Mouse (Mus musculus) cerebellum, adult 9-10 months (tissue): ENCODE data around the gene Umad1.

Experiments used
- DNase-seq: peaks from one replicate; pipeline ENCODE4 v3.0.0; 2022

The Umad1 gene

DNA sequence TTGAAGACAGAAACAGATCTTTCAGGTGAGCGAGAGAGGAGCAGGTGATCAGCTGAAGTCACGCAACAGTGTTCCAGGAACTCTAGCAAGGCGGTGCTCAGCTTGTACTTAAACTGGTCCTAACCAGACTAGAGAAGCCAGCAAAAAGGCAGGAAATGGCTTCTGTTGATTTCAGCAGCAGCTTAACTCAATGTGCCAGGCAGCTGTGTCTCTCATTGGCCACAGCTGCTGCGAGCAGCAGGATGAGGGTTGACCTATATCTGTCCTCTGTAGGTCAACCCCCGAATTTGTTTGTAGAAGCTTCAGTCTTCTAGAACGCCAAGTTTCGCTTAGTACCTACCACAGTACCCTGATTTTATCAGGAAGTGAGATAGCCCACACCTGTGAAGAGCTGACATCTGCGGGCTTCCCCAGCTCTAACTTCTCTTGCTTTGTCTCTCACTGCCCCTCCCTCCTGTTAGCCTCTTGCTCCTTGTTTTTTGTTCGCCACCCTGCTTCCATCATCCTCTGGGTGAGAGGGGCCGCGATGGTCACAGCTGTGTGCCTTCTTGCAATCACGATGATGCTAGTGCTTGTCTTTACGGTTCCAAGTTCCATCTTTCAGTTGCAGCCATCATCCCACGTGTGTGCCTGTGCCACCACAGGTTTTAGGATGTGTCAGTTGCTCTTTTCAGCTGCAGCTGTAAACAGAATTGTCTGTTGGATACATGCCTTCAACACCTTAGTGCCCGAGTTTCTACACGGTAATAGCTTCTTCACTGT lies 226.5 kb downstream of the Umad1 start:
- DNase-seq, result no peak

DNA sequence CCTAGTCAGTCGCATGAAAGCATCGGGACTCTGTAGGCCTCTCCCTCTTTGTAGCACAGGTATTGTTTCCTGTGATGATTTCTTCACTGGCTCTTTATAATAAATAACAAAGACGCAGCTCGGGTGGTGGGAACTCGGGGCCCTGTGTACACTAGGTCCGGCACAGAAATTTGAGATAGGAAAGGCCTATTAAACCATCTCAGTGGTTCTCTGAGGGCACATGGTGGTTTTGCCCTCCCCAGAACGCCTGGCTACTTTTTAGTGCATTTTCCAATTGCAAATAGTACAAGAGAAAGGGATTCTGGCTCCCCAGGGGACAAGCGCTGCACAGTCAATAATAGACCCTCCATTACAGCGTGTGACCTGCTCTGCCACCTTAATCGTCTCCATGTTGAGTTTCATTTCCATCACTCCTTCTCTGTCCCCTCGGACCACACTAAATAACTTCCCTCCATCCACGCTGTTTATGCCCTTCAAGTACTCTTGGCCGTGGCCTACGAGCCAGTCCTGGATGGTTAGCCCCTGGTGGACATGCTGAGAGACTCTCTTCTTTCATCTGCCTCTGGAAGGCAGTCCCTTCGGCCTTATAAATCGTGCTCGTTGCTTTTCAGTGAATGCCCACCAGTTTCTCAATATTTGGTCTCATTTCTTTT lies 227.4 kb downstream of the Umad1 start:
- DNase-seq, result no peak

DNA sequence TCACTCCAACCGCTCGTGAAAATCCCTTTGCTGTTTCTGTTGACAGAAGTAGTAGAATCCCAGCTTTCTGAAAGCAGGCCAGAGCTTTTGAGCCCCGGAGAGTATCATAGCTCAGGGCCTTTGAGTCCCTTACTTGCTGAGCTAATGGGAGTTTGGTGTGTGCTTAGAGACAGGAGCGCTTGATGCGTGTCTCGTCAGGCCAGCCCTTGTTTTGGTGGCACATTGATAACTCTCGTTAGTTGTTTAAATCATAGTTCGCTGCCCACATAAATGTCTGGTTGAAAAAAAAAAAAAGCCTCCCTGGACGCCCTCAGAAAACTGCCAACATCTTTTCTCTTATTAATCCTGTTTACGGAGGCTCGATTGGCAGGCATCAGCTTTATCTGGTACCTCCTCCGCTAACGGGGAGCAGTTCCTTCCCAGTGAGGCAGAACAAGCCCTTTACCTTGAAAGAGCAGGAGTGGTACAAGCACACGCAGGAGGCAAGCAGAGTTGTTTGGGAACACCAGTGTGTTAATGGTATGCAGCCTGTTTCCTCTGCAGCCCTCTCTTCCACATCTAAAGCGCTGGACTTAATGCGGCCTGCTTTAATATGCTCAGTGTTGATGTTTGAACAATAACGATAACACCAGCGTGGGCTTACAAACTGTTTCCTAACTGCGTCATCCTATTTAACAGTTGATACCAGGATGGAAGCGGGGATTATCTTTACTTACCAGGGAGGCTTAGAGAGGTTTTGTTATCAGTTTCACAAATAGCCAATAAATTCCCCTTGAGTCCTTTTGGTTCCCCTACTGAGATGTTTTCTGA lies 228.2 kb downstream of the Umad1 start:
- no peak for DNase-seq

DNA sequence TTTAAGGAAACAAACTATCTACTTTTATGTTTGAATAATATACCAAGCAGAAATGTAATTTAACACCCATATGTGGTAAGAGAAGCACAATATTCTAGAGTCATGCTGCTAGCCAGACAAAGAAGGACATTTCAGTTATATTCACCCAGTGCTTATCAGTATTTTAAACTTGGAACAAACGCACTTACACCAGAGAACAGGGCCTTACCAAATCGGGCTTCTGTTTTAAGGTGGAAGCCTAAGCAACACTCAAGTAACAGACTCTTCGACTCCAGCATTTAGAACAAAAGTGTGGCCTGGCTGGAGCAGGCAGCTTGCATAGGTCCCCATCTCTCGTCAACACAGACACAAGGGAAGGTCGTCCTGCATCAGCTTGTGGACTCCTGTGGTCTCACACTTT lies 229.2 kb downstream of the Umad1 start:
- DNase-seq, result no peak

DNA sequence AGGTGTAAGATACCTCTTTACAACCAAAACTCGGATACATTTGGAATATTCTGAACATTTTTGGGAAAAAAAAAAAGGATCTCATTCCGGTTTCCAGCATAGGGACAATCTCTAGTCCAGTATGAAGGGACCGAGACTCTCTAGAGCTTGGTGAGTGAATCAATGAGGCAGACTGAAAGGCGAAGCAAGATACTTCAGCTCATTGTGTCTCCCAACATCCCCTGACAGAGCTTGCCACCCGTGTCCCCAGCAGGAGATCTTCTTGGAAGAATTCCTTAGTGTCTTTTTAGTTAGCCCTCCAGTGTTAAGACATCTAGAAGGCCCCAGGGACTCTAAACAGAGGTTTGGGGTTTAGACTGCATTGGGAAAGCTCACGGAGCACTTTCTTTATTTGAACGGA lies 230.2 kb downstream of the Umad1 start:
- no peak for DNase-seq

DNA sequence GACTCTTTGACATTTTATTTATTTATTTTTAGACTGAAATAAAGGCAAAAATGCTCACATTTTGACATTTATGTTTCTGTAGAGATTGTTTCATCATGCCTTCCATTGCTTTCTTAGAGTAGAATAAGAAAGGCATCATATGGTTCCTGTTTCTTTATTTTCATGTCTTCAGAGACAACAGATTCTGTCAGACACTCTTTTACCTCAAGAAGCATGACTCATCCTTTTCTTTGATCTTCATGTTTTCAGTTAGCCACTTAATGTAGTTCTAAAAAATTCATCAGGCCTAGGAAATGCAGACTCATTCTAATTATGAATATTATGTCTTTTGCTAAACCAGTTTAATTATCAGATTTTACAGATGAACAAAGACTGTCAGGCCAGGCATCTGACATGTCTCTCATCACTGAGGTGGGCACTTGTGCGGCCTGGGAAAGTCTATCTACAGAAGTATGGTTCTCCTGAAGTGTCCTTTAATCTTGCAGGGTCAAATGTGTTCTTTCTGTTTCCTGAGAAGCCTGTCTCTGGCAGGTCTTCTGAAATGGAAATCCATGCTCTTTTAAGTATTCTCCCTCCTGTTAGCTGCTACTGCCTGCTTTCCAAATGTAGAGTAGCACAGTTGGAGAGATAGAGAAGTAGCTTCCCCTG lies 231.0 kb downstream of the Umad1 start:
- no peak for DNase-seq

DNA sequence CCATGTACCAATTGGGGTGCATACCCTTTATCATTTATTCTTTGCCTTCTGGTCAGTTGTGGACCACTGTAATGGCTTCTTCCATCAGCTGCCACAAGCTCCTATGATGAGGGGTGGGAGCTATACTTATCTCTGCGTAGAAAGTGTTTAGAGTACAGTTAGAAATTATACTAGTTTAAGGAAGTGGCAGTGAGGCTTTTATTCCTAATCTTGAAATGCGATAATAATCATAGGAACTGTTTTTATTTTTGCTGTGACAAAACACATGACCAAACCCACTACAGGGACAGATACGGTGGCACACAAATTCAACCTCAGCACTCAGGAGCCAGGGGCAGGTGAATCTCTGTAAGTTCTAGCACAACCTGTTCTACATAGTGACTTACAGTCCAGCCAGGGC lies 233.2 kb downstream of the Umad1 start:
- no peak for DNase-seq

DNA sequence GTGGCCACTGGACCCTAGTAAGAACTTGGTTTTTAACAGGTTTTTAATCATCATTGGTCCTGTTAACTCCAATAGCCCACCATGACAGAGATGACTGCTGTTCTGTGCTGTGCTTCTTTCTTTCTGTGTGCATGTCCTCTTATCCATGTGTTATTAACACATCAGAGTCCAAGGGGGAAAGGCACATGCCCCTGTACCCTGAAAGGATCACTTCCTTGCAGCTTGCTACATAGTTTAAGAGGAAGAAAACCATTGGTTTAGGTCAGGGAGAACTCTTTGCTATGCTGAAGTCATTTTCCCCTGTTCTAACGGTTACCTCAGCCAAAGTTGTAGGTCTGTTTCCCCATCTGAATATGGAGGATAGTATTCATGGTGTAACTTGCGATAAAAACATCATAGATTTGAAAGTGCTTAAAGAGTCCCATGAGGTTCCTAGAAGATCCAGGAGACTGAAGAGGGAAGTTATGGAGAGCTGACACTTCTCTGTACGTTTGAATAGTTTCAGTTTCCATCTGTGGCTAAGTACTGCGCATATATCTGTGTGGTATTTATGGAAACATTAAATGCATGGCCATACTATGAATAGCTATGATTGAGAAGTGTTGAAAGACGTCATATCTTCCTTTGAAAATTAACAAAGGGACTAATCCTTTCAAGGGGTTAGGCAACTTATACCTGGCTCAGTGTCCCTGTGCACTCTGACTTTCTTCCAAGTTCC lies 236.2 kb downstream of the Umad1 start:
- no peak for DNase-seq

DNA sequence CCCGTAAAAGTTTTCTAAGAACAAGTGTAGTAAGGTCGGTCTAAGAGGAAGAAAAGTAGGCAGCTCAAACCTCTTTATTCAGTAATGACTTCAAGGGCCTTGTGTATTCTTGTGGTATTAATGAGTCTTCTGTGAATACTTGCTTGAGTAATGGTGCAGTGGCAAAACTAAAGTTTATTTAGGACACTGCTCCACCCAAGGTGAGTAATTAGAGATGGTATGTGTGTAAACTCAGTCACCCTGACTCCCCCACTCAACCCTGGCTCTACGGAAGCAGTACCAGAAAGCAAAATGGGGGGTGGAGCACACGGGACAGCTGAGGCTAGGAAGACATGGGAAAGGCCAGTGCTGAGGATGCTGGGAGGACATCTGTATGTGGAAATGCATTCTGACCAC lies 236.7 kb downstream of the Umad1 start:
- DNase-seq, result no peak

DNA sequence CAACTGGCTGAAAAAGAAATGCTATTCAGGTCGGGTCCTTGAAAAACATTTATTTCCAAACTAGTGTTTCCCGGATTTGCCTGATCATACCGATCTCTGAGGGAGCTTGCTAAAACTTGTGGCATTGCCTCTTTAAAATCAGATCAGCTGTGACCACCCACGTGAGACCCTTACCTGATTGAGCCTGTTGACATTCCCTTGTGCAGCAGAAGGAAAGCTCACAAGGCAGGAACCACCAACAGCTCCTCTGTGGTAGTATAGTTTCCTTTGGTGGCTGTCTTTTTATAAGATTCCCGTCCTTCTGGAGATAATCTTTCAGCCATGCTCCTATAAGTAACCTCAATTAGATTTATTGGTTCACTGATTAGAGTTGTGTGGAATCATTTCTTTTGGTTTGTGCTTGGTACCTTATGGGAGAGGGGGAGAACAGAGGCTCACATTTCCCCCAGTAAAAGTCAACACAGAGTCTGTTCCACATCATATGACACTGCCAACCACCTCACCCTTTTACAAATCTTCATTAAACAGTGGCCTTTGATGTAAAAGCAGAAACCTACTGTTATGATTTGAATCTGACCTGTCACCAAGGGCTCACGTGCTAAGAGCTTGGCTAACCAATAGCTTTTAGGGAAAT lies 238.3 kb downstream of the Umad1 start:
- DNase-seq, result no peak

DNA sequence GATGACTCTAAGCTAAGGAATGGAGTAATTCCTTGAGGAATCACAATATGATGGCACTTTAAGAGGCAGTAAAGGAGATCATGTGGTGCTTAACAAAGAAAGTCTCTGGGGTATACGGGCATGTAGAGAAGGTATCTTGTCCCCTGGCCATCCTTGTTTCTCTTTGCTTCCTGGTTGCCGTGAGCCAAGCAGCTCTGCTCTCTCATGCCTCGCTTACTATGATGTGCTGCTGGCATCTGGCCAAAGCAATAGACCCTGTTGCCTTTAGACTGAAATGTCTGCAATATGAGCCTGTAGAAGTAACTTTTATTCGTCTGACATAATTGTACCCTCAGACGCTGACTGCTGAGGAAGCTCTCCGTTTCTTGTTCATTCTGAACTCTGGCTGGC lies 238.8 kb downstream of the Umad1 start:
- no peak for DNase-seq

DNA sequence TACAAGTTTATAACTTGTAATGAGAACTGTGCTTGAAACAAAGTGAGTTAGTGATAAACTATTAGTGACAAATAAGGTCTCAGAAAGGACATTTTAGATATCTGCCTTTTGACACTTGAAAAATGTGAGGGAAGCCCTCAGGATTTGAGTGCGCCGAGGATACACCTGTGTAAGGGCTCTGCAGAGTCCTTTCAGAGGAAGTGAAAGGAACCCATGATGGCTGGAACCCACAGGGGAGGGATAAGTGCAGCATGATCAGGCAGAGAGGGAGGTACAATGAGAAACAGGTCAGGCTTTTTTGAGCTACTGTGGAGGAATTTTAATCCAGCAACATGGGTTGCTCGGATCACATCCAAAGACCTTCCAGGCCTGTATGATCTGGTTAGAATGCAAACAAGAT lies 239.9 kb downstream of the Umad1 start:
- no peak for DNase-seq

DNA sequence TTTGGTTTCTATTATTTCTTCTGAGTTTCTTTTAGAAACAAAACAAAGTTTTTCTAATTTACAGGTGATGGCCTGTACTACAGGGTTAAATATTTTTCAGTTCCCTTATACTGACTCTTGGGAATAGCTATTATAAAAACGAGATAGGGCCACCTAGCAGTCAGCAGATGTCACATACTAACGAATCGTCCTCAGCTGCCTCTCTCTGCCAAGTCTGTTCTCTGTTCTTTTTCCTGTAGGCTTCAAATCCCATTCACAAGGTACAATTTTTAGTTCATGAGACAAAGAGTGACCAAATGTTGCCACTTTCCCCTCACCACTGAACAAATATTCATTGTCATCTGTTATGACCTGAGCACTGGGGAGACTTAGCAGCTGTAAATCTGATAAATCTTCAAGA lies 244.9 kb downstream of the Umad1 start:
- no peak for DNase-seq

DNA sequence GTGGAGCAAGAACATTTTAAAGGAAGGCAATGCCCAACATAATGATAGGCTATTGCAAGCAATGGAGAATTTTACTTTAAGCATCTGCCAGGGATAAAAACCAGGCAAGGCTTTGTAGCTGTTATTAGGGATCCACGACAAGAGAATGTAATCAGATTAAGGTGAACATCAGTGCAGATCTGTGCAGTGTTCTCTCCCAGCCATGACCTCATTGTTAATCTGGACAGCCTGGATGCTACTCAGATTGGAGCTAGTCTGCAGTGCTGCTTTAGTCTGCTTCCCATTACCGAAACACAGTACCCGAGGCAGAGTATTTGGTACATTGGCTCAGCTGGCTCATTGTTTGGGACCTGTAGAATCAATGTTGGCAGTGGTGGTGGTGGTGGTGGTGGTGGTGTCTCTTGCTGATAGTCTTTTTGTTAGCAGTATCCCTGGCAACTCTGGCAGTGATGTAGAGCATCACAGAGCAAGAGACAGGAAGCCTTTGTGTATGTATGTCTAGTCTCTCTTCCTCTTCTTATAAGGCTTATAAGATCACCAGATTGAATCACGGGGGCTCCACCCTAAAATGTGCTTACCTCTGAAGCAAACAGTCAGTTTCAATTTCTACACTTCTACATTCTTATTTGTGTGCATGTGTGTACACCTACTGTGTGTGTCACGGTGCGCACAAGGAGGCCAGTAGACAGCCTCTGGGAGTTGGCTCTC lies 245.6 kb downstream of the Umad1 start:
- no peak for DNase-seq

DNA sequence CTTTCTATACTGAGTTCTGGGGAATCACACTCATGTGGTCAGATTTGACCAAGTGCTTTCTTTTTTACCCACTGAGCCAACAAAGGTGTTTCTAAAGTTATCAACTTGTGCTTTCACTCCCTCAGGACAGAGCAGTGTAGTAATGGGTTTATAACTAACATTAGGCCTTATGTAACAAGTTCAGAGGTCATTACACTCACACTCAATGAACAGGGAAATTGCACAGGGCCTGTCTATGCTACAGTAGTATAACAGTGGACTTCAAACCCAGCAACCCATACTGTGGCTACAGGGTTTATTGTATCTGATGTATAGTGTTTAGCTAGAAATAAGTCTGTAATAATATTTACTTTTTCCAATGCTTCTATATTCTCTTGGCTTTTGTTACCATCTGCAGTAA lies 247.5 kb downstream of the Umad1 start:
- no peak for DNase-seq
